Mouse (Mus musculus): ENCODE measurements around the gene Polr3e.

DNA sequence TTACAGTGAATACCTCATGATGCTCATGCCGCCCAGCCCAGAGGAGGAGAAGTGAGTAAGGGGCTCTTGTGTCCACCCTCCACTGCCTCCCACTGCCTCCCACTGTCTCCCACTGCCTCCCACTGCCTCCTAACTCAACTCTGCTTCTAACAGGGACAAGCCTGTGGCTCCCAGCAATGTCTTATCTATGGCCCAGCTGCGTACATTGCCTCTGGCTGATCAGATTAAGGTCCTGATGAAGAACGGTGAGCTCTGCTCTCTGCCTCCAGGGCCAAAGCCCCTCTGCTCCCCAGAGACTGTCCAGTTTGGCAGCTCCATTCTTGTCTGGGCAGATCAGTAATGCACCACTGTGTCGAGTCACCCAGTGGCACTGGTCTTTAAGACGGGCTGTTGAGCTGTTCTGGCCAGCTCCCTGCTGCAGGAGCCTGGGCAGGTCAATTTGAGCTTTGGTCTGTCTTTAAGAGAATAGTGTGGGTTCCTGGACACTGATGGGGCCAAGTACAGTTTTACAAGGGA lies 16.2 kb downstream of the Polr3e start:
- no peak for TF ChIP-seq POLR2A (IDR thresholded peaks at IDR 0.05; ENCODE audit: control insufficient read depth, low read depth, low read length)
- TF ChIP-seq CTCF (IDR thresholded peaks at IDR 0.05; ENCODE audit: control insufficient read depth, insufficient read depth, insufficient replicate concordance, low read depth, low read length), result no peak

Data from testis, adult 2 months (tissue).